Mouse (Mus musculus) heart, adult 9 months (tissue): Measurements from ENCODE around the gene Antxr1.

ENCODE experiments used
- DNase-seq, 2 experiments: peaks; one replicate each; pipeline ENCODE4 v3.0.0; 2022; ENCODE audit warnings: low spot score in 2 of 2

The Antxr1 gene

DNA sequence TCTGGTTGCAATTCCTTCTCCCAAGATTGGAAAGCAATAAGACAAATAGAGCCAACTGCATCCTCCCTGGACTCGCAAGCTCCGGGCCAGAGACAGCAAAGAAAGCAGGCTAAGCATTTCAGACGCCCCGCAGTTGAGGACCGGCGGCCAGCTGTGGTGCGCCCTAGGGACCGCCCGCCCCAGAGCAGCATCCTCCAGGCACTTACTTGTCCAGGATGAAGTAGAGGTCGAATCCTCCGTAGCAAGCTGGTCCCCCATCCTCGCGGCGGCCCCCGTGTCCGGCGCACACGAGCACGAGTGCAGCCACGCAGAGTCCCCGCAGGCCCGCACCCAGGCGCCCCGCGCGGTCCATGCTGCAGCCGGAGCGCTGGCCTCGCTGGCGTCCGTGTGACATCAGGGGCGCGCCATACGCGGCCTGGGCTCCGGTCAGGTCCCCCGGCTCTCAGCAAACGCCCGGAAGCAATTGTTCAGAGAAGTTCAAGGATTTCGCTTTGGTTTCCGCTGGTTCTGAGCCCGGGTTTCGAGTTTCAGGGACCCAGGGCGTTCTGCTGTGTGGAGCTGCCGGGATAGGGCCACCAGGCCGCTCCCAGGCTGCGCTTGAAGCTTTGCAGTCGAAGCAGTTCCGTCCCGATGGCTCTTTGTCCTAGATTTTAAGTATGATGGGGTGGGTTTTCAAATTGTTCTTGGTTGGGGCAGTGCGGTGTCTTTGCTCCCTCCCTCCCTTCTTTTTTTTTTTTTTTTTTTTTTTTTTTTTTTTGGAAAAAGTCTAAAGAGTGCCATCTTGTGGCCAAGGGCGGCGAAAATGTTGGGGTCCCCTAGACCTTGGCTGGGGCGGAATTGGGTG is at the start of gene Antxr1:
Antxr1 (minus strand) TSS at position 731 of the 844 bp plus-strand sequence.
- peak; percentile 50 to 60 for DNase-seq

DNA sequence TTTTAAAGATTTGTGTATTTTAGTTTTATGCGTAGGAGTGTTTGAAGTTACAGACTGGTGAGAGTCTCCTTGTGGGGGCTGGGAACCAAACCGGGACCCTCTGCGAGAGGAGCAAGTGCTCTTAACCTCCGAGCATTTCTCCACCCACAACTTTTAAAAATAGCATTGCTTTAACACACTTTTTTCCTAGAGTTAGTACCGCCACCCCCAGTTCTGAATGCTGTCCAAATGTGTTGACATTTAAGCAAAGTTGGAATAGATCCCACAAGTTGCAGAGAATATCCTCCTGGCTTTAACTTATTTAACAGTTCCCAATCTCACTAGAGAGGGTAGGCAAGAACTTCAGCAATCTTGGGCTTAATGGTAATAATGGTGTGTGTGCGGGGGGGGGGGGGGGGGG is 49.1 kb upstream of the Antxr1 start:
- no peak for DNase-seq

DNA sequence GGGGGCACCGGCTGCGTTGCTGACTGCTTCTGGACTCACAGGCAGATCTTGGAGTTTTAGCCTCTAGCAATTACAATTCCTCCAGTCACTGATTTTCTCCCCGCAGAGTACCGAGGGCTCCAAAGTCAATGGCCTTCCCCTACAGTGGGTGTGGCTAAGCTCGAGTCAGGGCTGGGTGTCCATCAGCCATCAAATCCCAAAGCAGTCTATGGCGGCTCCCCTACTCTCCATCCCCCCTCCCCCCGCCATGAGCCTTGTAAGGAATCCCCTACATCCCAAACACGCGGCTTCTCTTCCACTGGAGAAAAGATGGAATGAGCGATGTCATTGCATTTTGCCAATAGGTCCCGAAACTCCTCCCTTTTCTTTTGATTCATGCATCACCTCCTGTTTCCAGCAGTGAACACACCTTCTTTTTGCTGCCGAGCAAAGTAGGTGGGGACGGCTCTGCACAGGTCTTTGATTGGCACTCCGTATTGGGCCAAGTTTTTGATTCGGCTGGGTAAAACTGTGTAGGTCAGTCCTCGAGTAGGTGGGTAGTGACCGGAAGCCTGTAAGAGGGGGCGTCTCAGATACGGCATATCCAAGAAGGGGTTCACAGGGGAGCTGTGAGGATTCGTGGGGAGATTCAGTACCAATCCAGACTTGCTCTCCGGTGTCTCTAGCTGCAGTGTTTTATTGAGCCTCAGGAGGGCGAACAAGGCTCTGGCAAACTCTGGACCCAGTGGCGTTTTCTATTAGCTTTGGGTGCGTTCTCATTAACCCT is 48.5 kb upstream of the Antxr1 start:
- DNase-seq = no peak

DNA sequence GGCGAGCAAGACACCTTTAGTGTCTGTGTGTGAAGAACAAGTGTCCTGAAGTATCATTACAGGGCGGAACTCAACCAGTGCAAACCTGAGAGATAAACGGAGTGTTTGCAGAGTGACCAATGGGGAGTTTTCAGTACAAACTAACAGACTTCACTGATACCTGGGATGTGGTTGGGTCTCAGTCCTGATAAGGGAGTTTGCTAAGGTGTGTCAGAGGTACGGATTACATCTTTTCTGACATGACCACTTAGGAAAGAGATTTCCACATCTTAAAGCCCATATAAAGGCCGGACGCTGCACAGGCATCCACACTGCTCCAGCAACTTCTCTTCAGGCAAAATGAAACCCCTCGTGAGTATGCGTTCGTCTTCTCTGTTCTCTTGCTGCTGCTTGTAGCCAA is 37.4 kb upstream of the Antxr1 start, which contains the start of gene Gkn2:
Gkn2 (plus strand) TSS at position 301 of the 400 bp plus-strand sequence.
- no peak for DNase-seq

DNA sequence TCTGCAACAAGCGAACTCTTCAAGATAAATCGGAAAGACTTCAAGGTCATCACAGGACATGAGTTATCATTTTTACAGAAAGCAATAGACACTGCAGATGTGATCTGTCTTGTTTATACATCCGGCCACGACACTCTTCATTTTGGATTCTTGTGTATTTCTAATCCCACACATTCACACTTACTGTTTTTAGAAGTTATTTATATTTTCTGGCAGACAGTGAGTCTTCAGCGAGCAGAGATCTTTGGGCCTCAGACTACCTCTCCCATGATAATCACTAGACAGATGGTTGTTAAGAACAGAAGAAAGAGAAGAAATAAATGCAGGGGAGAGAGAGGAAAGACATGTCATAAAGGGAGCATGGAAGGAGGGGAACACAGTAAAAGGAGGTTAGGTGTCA is 33.6 kb upstream of the Antxr1 start:
- DNase-seq = no peak

DNA sequence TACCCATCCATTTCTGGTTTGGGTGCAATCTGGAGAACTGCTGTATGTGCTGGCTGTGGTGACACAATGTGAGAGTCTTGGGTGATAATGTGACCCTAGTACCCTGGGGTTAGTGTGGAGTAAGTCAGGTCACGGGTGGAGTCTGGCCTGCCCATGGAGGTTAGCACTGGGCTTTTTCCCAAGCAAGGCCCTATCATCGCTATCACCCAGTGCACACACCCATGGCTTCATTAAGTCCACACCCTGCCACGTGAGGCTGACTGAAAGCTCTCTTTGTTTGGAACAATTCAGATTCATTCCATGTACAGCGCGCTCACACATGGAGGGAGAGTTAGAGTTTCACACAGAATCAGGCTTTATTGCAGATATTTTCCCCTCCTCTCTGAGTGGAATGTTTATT is 18.8 kb upstream of the Antxr1 start:
- DNase-seq = peak in 1 of 2 experiments; percentile 11

DNA sequence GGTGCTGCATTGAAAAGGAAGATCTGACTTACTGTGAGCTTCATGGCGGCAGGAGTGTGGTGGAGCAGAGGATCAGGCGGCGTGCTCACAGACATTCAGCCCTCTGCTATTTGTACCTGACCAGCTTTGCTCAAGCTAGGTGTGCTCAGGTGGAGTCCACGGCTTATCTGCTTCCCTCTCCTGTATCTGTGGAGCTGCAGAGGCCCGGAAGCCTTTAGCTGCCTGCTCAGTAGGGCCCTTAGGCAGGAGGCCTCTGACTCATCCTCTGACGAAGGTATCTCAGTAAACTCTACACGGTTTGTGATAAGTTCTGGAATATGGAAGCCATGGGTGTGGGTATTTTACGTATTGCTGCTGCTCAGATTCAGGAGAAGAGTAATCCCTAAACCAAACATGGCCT is 15.2 kb upstream of the Antxr1 start, which contains the start of gene Gkn1:
Gkn1 (minus strand) TSS at position 114 of the 400 bp plus-strand sequence.
- no peak for DNase-seq

DNA sequence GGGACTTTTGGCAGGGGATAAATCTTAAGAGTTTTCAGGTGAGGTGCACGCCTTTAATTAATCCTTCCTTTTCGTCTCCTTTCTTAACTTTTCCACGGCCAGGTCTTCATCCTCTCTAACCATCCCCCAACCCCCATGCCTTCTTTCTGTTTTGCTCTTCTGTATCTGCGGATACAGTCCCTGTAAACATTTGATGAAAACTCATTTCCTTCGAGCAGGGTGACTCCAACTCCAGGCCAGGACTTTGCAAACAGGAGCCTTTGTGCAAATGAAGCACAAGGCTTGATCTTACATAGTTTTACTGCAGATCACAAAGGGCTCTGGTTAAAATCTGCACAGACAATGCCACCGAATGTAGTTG is 294 bp upstream of the Antxr1 start:
- no peak for DNase-seq

DNA sequence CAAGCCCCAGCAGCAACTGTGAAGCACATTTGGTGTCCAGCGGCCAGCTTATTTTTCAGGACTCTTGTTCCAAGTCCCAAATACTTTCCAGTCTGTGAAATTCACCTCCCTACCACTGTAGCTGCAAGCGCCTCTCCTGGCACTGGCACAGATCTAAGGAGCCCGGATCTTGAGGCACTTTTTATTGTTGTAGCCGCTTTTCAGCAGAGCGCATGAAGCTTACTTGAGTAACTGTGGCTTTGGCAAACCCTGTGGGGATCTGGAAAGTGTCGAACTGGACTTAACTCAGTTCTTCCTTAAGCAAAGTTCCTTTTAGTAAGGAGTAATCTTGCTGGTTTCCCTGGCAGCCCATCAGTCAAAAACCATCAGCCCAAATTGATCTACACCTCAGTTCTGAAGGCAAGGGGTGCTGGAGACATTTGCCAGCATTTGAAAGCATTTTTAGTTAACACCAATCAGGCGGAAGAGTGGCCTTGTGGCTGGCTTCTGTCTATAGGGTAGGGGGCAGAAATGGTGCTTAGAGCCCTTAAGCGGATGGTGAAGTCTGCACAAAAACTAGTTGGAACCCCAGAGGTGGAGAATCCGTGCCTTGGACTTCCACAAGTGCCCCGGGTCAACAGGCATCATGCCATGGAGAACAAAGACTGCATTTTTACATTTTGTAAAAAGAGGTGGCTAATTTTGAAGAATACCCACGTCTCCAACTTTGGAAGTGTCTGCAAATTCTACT is 1.1 kb downstream of the Antxr1 start:
- peak in 1 of 2 experiments; percentile 31 for DNase-seq

DNA sequence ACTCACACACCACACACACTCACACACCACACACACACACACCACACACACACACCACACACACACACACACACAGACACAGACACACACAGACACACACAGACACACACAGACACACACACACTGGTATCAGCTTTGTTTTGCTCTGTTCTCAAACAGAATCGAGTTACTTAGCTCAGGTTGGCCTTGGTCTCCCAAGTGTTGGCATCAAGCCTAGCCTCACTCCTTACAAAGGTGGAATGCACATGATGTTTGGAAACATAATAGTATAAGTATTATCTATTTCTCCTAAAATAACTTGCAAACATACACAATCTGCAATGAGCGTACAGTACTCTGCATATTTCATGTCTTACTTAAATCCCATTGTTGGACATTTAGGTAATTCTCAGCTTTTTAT is 3.2 kb downstream of the Antxr1 start:
- no peak for DNase-seq

DNA sequence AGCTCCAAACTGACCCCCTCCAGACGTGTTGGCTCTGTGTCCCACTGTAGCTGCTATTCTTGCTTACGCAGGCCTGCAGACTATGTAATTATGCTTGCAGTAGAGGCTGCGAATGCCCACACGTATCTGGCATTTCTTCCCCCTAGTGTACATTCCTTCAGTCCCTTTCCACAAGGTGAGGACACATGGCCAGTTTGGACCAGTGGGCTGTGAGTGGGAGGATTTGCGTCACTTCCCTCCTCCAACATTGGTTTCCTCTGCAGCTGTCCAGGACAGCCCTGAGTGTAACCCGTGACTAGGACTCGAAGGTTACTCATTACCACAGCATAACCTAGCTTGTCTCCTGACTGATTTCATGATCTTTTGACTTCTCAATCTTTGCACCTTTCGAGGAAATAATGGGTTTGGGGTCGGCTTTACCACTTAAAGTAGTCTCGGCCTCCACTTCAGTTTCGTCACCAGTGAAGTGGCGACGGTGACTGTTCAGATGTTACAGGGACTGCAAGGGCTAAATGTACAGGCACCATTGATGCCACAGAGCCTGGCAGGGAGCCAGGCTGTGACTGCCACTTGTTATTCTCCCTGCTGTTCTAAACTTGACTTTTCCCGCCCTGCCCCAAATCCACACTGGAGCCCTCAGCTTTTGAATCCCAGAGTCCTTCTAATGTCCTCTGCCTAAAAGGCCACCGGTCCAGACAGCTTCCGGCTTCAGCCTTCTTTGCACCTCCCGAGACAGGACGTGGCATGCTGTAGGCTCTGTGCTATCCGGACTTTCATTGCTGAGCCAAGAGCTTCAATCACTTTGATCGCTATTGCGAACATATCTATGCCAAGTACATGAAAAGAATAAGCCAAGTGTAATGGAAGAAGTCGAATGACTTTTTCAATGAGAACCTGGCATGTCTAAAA is 7.1 kb downstream of the Antxr1 start:
- no peak for DNase-seq

DNA sequence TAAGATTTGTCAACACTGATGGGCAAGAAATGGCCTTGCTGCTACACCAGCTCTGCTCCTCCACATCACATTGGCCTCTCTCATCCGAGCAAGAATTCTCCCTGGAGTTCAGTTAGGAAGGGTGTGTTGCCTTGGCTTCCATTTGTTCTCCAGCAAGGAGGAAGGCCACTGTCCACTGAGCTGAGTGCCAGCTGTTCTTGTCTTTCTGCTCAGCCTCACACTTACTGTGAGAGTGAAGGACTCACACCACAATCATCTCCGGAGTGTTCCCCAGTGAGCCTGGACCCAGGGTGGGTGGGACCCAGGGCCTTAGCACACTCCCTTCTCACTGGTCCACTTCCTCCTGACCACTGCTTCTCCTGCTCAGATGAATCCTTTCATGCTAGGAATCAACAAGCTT is 8.7 kb downstream of the Antxr1 start:
- DNase-seq = no peak

DNA sequence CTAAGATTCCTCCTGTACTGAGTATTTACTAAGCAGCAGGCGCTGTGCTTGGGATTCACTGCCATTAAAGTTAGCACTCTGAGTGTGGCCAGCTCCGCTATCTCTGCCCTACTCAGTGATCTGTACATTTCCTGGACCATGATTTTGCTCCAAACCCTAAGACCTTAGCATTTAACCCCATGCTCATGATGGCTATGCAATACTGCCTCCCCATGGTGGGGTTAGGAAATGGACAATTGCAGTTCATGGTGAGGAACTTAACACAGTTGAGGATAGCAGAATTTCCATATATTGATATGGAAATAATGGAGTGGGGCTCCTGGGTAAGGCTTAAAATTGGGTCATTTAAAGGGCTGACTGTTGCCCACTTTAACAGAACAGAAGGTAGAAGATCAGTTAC is 12.2 kb downstream of the Antxr1 start:
- no peak for DNase-seq

DNA sequence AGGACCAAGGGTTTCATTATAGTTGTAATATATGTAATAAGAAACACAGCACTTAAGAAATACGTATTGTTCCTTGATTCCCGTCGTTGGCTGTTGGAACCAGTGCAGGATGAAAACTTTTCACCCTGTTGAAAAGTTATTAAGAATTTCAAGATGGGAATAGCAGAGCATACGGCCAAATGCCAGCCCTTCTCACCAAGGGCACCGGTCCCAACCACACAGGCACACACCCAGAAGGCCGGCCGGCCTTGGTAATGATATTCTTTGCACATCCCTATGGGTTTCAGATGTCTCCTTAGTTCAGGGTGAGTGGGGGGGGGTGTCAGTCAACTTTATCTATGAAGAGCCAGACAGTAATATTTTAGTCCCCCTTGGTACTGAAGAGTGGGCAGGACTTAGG is 17.0 kb downstream of the Antxr1 start:
- no peak for DNase-seq

DNA sequence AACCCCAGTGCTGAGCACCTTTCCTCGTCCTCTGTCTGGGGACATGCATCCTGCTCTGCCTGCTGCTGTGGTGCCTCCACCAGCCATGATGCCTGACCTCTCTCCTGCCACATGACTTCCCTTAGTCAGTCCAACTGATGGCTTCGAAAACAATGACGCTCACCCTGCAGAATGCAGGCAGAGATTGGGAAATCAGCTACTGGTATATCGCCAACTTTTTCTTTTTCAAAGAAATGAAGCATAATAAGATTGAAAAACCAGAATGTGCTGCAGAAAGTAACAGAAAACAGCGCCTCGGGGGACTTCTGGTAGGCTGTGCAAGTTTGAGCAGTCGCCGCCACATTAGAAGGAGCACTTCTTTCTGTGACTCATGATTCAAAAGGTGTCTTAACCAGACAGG is 18.7 kb downstream of the Antxr1 start:
- DNase-seq = peak; percentile 66 to 75

DNA sequence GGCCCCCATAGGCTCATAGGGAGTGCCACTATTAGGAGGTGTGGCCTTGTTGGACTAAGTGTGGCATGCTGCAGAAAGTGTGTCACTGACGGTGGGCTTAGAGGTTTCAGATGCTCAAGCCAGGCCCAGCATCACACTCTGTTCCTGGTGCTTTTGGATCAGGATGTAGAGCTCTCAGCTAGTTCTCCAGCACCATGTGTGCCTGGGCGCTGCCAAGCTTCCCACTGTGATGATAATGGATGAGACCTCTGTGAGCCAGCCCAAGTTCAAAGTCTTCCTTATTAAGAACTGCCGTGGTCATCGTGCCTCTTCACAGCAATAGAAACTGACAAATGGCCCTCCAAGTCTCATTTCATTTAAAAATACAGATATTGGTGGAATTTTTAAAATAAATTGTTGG is 22.9 kb downstream of the Antxr1 start:
- DNase-seq = no peak

DNA sequence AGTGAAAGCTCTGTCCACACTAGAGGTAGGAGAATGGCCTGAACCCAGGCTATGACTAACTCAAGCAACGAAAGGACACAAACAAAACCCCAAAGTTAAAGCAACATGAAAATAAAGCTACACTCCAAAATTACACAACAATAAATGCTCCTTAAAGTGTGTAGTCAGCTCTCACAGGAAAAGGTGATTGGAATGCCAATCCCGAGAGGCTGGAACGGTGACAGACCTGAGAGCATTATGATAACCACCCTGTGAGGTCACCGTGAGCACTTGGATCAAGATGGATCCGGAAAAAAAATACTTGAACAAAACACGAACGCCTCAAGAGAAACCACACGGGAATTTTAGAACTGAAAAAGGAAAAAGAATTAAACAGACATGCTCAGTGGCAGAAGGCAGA is 31.1 kb downstream of the Antxr1 start:
- peak in 1 of 2 experiments; percentile 18 for DNase-seq

DNA sequence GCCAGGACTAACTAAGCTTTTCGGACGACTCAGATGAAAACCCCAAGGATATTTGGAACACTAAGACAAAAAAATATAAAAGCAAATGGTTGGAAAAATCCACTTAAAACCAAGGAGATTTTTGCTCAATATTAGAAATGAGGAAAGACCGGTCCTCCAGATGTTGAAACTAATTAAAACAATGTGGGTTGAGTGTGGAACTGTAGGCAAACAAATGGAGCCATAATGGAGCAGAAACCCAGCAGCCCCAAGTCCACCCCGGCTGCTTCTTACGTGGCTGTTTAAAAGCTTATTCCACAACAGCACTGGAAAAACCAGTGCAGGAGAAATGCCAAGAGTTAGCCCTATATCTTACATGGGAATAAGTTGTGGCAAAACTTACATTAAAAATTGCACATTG is 32.9 kb downstream of the Antxr1 start:
- DNase-seq = no peak

DNA sequence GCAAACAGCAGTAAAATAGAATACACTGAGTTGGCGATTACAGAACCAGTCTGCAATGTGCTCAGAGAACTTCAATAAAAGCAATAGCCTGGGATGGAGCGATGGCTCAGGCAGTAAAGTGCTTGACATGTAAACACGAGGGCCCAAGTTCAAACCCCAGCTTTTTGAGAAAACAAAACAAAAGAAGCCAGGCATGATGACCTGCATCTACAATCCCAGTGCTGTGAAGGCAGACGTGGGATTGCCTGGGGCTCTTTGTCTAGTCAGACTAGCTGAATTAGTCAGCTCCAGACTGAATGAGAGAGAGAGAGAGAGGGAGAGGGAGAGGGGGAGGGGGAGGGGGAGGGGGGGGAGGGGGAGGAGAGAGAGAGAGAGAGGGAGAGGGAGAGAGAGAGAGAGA is 33.6 kb downstream of the Antxr1 start:
- DNase-seq = no peak

DNA sequence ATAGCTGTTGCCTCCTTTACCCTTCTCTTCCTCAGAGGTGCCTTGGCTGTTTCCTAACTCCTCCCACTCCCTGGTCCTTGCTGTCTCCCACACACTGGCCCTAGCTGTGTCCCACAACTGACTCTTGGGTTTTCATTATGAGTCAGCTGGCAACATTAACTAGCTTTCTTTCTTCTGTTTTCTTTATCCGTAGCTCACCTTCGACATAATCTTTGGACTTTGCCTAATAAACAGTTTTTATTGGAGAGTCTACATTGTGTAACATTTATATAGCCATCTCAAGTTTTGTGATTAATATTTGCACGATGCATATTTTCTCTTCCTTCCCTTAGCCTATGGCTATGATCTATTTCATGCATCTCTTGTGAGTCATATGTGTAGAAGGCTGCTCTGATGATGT is 40.7 kb downstream of the Antxr1 start:
- DNase-seq = no peak
